ENCODE assay signal across 8 mouse cellular contexts in genomic region chr7:126428154-126428553, GRCm38 (mm10). TPM values are rescaled to one million over a fixed set of nuclear protein-coding genes. Genes with fewer than 3 reads are reported as not detected.
DNase-seq lines count a peak whose midpoint lies in the region; ATAC-seq and TF ChIP-seq lines count a peak whose summit lies in the region.

No protein-coding gene starts in this region.

- H3K9ac ChIP-seq in ES-Bruce4 (ENCODE audit: low read depth, poor library complexity, severe bottlenecking), result peak overlapping the region; percentile 76
- peak overlapping the region; percentile 86 for H3K9ac ChIP-seq in forebrain, embryonic 15.5 days (replicated peaks)
- H3K9ac ChIP-seq in liver, postnatal 0 days (replicated peaks), result peak overlapping the region; percentile 78

- peak; percentile 21; the same call in 1 of the 2 replicates for ATAC-seq in forebrain, embryonic 15.5 days (replicated peaks)
- ATAC-seq in liver, postnatal 0 days, result no peak

- no peaks in the 10 kb centered on the region for H3K27me3 ChIP-seq in ES-Bruce4 (ENCODE audit: control insufficient read depth, insufficient read depth, low read length, poor library complexity, severe bottlenecking)
- H3K27me3 ChIP-seq in forebrain, embryonic 15.5 days, result no peaks in the 10 kb centered on the region
- H3K27me3 ChIP-seq in liver, postnatal 0 days (ENCODE audit: insufficient read depth, low read length), result no peaks in the 10 kb centered on the region

- peak overlapping the region; percentile 96 for H3K4me3 ChIP-seq in ES-Bruce4 (ENCODE audit: low read depth, low read length)
- peak overlapping the region; percentile 59 for H3K4me3 ChIP-seq in forebrain, embryonic 15.5 days
- peak overlapping the region; percentile 84 for H3K4me3 ChIP-seq in liver, postnatal 0 days (ENCODE audit: low read depth, low read length)

- TF ChIP-seq CTCF in ES-Bruce4 (IDR thresholded peaks at IDR 0.05; ENCODE audit: low read depth, low read length), result no peak
- TF ChIP-seq CTCF in liver, postnatal 0 days (IDR thresholded peaks at IDR 0.05; ENCODE audit: low read depth), result no peak

- no peak for TF ChIP-seq EP300 in ES-Bruce4 (IDR thresholded peaks at IDR 0.05; ENCODE audit: insufficient read depth, low read depth, low read length)
- no peak for TF ChIP-seq EP300 in liver, postnatal 0 days (IDR thresholded peaks at IDR 0.05; ENCODE audit: low read depth)

- peak overlapping the region; percentile 90 for H3K4me2 ChIP-seq in forebrain, embryonic 15.5 days (replicated peaks)
- H3K4me2 ChIP-seq in liver, postnatal 0 days (ENCODE audit: low read depth, low read length), result peak overlapping the region; percentile 97

- WGBS in forebrain, embryonic 15.5 days, result 23% methylated on average over 4 of the region's 4 CpGs
- 20% methylated on average over 4 of the region's 4 CpGs for WGBS in liver, postnatal 0 days (ENCODE audit: insufficient replicate concordance)

- no peaks in the 10 kb centered on the region for H3K36me3 ChIP-seq in ES-Bruce4 (ENCODE audit: control insufficient read depth, insufficient read depth, low read length, poor library complexity, severe bottlenecking)
- H3K36me3 ChIP-seq in forebrain, embryonic 15.5 days, result no peaks in the 10 kb centered on the region
- H3K36me3 ChIP-seq in liver, postnatal 0 days (replicated peaks; ENCODE audit: insufficient read depth, low read length), result no peaks in the 10 kb centered on the region

- H3K27ac ChIP-seq in ES-Bruce4 (ENCODE audit: insufficient read depth, low read length), result no peak overlapping the region
- H3K27ac ChIP-seq in forebrain, embryonic 15.5 days (replicated peaks), result peak overlapping the region; percentile 85
- peak overlapping the region; percentile 81 for H3K27ac ChIP-seq in liver, postnatal 0 days (ENCODE audit: low read depth)

- TF ChIP-seq POLR2A in ES-Bruce4 (IDR thresholded peaks at IDR 0.05; ENCODE audit: insufficient read depth, low read length), result no peak

- H3K4me1 ChIP-seq in ES-Bruce4 (ENCODE audit: control insufficient read depth, insufficient read depth, low read length), result no peaks in the 10 kb centered on the region
- H3K4me1 ChIP-seq in forebrain, embryonic 15.5 days, result peaks cover 16% of the 10 kb centered on the region
- peaks cover 17% of the 10 kb centered on the region for H3K4me1 ChIP-seq in liver, postnatal 0 days (ENCODE audit: insufficient read depth)

- no peaks in the 10 kb centered on the region for H3K9me3 ChIP-seq in ES-Bruce4 (replicated peaks; ENCODE audit: control insufficient read depth, insufficient read depth, low read length, poor library complexity, severe bottlenecking)
- no peaks in the 10 kb centered on the region for H3K9me3 ChIP-seq in forebrain, embryonic 15.5 days
- H3K9me3 ChIP-seq in liver, postnatal 0 days (ENCODE audit: low read length), result no peaks in the 10 kb centered on the region

- DNase-seq in heart, adult 11 months, result peak; percentile 91
- DNase-seq in heart, adult 9 months (ENCODE audit: low spot score in 2 of 2), result no peak
- DNase-seq in liver, postnatal 0 days, result no peak
- DNase-seq in gastrocnemius, postnatal 4 days (ENCODE audit: low spot score in 2 of 2), result no peak
- DNase-seq in embryo, embryonic 10 days (ENCODE audit: low spot score), result no peak
- no peak for DNase-seq in urinary bladder, postnatal 4 days (ENCODE audit: low spot score in 2 of 2)

RNA-seq across cellular contexts. Expression of gene Rabep2, which starts 0.4 kb away (rescaled TPM):
- 18.5 and 19.7 TPM in 2 replicates for polyA plus RNA-seq in ES-Bruce4 (2011; ENCODE audit: insufficient read depth, insufficient read length, low read depth, missing spikeins)
- 23.6 and 26.9 TPM in 2 replicates for polyA plus RNA-seq in forebrain, embryonic 15.5 days (2015; fragmentation: Nextera tagmentation; extraction: Ambion mirVana)
- 7.1 and 7.2 TPM in 2 replicates for polyA plus RNA-seq in liver, postnatal 0 days (2015; fragmentation: Nextera tagmentation; extraction: Ambion mirVana)
- 10 to 100 TPM; 14.0 to 16.2 TPM for total RNA-seq in gastrocnemius, postnatal 4 days (2021)

RNA-seq across cellular contexts. Expression of gene Cd19, which starts 13.5 kb away (rescaled TPM):
- polyA plus RNA-seq in ES-Bruce4 (2011; ENCODE audit: insufficient read depth, insufficient read length, low read depth, missing spikeins), result not detected in 2 replicates
- polyA plus RNA-seq in forebrain, embryonic 15.5 days (2015; fragmentation: Nextera tagmentation; extraction: Ambion mirVana), result not detected in 2 replicates
- 8.7 and 9.1 TPM in 2 replicates for polyA plus RNA-seq in liver, postnatal 0 days (2015; fragmentation: Nextera tagmentation; extraction: Ambion mirVana)
- total RNA-seq in gastrocnemius, postnatal 4 days (2021), result under 1 TPM; 0.13 to 0.39 TPM

RNA-seq across cellular contexts. Expression of gene Nfatc2ip, which starts 31.6 kb away (rescaled TPM):
- 76.8 and 78.6 TPM in 2 replicates for polyA plus RNA-seq in ES-Bruce4 (2011; ENCODE audit: insufficient read depth, insufficient read length, low read depth, missing spikeins)
- polyA plus RNA-seq in forebrain, embryonic 15.5 days (2015; fragmentation: Nextera tagmentation; extraction: Ambion mirVana), result 2.6 and 3.0 TPM in 2 replicates
- polyA plus RNA-seq in liver, postnatal 0 days (2015; fragmentation: Nextera tagmentation; extraction: Ambion mirVana), result 1.4 and 1.5 TPM in 2 replicates
- 1 to 10 TPM; 3.2 to 4.1 TPM for total RNA-seq in gastrocnemius, postnatal 4 days (2021)

RNA-seq across cellular contexts. Expression of gene Atp2a1, which starts 34.8 kb away (rescaled TPM):
- polyA plus RNA-seq in ES-Bruce4 (2011; ENCODE audit: insufficient read depth, insufficient read length, low read depth, missing spikeins), result 0.40 and 0.53 TPM in 2 replicates
- 0.20 and 0.37 TPM in 2 replicates for polyA plus RNA-seq in forebrain, embryonic 15.5 days (2015; fragmentation: Nextera tagmentation; extraction: Ambion mirVana)
- polyA plus RNA-seq in liver, postnatal 0 days (2015; fragmentation: Nextera tagmentation; extraction: Ambion mirVana), result 2.2 and 34.1 TPM in 2 replicates
- total RNA-seq in gastrocnemius, postnatal 4 days (2021), result 1,000 to 10,000 TPM; 6,232 to 6,720 TPM

RNA-seq across cellular contexts. Expression of gene Sh2b1, which starts 47.1 kb away (rescaled TPM):
- polyA plus RNA-seq in ES-Bruce4 (2011; ENCODE audit: insufficient read depth, insufficient read length, low read depth, missing spikeins), result 41.8 and 43.8 TPM in 2 replicates
- polyA plus RNA-seq in forebrain, embryonic 15.5 days (2015; fragmentation: Nextera tagmentation; extraction: Ambion mirVana), result 69.1 and 72.7 TPM in 2 replicates
- polyA plus RNA-seq in liver, postnatal 0 days (2015; fragmentation: Nextera tagmentation; extraction: Ambion mirVana), result 13.5 and 13.7 TPM in 2 replicates
- 10 to 100 TPM; 52.7 to 57.0 TPM for total RNA-seq in gastrocnemius, postnatal 4 days (2021)

Comparison
In these comparisons a context has a peak if more than half of its experiments do, and no peak if none do; other contexts are left out.
1. RNA of gene Nfatc2ip, which starts 31.6 kb away (polyA plus RNA-seq): 76.8 to 78.6 TPM in ES-Bruce4; 2.6 to 3.0 TPM in forebrain, embryonic 15.5 days and 1.4 to 1.5 TPM in liver, postnatal 0 days; every median in the first group is over 10 times any median in the second.
2. Peak in every context shown above with its lines, with median percentiles within 50 percentile points of each other: H3K4me3 ChIP-seq and H3K9ac ChIP-seq.